Mouse (Mus musculus) inflammation-experienced regulatory T-cells, adult 16 weeks (primary cell): ENCODE results near the gene C1d. TPM values are rescaled to one million over a fixed set of nuclear protein-coding genes. Genes with fewer than 3 reads are reported as not detected.

Experiments used
- polyA plus RNA-seq: library from polyadenylated mRNA; unstranded; fragments of 100-300 nt; shearing (Covaris generic); gene quantifications from one replicate; pipeline ENCODE4 v1.2.1, GENCODE M21; 2017

The C1d gene
- polyA plus RNA-seq: 61.3 TPM

GRCm38 (mm10) chr11:17257443-17257842 is at the start of gene C1d:
C1d (plus strand) TSS chr11:17257579.

DNA sequence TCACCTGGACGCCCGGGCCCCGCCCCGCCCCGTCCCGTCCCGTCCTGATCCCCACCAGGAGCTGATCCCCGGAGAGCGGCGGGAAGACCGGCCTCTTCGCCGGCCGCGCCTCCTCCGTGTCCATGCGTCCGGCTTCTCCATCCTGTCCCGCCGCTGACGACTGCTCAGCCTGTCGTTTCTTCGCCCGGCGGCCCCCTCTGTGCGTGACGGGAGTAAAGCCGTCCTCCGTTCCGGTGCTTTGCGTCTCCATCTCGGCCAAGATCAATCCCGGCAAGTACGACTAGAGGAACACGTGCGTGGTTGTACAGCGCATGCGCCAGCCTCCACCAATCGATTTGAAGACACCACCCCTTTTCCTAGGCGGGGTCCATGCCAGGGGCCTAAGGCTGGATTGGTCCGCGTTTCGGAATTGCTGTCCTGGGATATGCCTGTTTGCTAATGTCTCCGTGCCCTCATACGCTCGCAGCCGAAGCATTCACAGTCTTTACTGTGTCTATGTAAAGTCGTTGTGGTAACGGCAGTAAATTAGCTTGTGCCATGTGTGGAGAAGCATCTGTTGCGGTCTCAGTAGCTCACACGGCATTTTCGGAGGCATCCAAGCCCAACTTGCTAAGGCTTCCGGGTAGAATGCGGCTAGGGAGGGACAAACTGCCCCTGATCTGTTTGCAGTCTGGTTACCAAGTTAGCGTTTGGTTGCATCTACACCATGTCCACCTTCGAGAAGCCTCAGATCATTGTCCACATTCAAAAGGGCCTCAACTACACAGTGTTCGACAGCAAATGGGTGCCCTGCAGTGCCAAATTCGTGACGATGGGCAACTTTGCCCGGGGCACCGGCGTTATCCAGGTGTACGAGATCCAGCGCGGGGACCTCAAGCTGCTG is 45.9 kb upstream of the C1d start, which contains the start of gene Pno1:
Pno1 (minus strand) TSS at position 311 of the 883 bp plus-strand sequence.

Other genes starting within 250 kb of the C1d start
- gene Cnrip1, start 206.0 kb upstream of the C1d start, polyA plus RNA-seq: 19.2 TPM
- 8.3 TPM for gene Plek, start 205.2 kb upstream of the C1d start, polyA plus RNA-seq
- 34.0 TPM for gene Ppp3r1, start 98.3 kb upstream of the C1d start, polyA plus RNA-seq
- gene Wdr92, start 75.5 kb upstream of the C1d start, polyA plus RNA-seq: 30.1 TPM
- gene Pno1, start 46.0 kb upstream of the C1d start, polyA plus RNA-seq: 45.0 TPM